Mouse (Mus musculus): ENCODE results near the gene Igf1r. TPM values are rescaled to one million over a fixed set of nuclear protein-coding genes. Genes with fewer than 3 reads are reported as not detected.

The Igf1r gene
- polyA plus RNA-seq, 1 experiment from 2014 or later: 19.7 TPM

DNA sequence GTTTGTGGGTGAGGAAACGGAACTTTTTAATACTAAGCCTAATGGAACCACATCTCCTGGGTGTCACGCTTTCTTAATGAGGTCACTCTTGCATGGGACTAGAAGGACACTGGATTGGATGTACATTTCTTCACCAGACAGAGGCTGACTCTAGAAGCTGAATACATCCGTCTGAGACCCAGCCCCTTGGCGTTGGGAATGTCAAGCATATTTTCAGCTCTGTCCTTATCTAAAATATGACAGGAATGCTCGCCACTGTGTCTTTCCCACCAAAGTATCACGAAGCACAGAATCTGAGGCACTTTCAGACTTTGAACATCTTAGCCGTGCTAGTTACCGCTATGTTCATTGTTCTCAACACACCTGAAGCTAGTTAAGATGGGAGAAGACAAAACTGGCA, 35.7 kb upstream of the Igf1r start:
- H3K4me3 ChIP-seq (ENCODE audit: low read depth, low read length): no peak overlapping the region
- WGBS: 33% methylated on average over 8 of the region's 8 CpGs
- no peaks in the 10 kb centered on the region for H3K27me3 ChIP-seq (ENCODE audit: insufficient read depth, low read length)
- H3K36me3 ChIP-seq (ENCODE audit: insufficient read depth): no peaks in the 10 kb centered on the region
- DNase-seq (peak; percentile 65), ATAC-seq (ENCODE audit: insufficient read depth) (peak; percentile 56)
- H3K4me1 ChIP-seq (ENCODE audit: insufficient read depth): peaks cover 4% of the 10 kb centered on the region; the same call in 1 of the 2 replicates
- no peak overlapping the region for H3K27ac ChIP-seq (ENCODE audit: low read depth)
- H3K9me3 ChIP-seq (ENCODE audit: low read depth, low read length): no peaks in the 10 kb centered on the region
- no peak for TF ChIP-seq CTCF (IDR thresholded peaks at IDR 0.05; ENCODE audit: low read depth)
- H3K4me2 ChIP-seq: no peak overlapping the region
- H3K9ac ChIP-seq: no peak overlapping the region

- Histone ChIP-seq H3K4me1 (ENCODE audit: insufficient read depth) (peaks cover 4% of the 10 kb centered on the region; the same call in 1 of the 2 replicates), H3K9me3 (ENCODE audit: low read depth, low read length) (no peaks in the 10 kb centered on the region), H3K27ac (ENCODE audit: low read depth) (no peak overlapping the region), H3K36me3 (ENCODE audit: insufficient read depth) (no peaks in the 10 kb centered on the region), H3K9ac (no peak overlapping the region), H3K4me3 (ENCODE audit: low read depth, low read length) (no peak overlapping the region), H3K4me2 (no peak overlapping the region), H3K27me3 (ENCODE audit: insufficient read depth, low read length) (no peaks in the 10 kb centered on the region)
- ATAC-seq (ENCODE audit: insufficient read depth) (no peak), DNase-seq (no peak)
- no peak for TF ChIP-seq CTCF (IDR thresholded peaks at IDR 0.05; ENCODE audit: low read depth)
- WGBS: 91% methylated on average over 2 of the region's 2 CpGs
Measured at GRCm38 (mm10) chr7:67917753-67918152, 34.9 kb upstream of the Igf1r start.

GRCm38 (mm10) chr7:67919467-67919866, 33.2 kb upstream of the Igf1r start:
- TF ChIP-seq CTCF (IDR thresholded peaks at IDR 0.05; ENCODE audit: low read depth): no peak
- WGBS: 59% methylated on average over 3 of the region's 3 CpGs

GRCm38 (mm10) chr7:67924215-67924614, 28.4 kb upstream of the Igf1r start:
- DNase-seq (peak; percentile 31), ATAC-seq (ENCODE audit: insufficient read depth) (peak; percentile 47; the same call in 1 of the 2 replicates)
- H3K4me2 ChIP-seq: no peak overlapping the region
- WGBS: 25% methylated on average over 2 of the region's 2 CpGs
- no peak for TF ChIP-seq CTCF (IDR thresholded peaks at IDR 0.05; ENCODE audit: low read depth)
- H3K4me1 ChIP-seq (ENCODE audit: insufficient read depth): peaks cover 4% of the 10 kb centered on the region
- H3K36me3 ChIP-seq (ENCODE audit: insufficient read depth): no peaks in the 10 kb centered on the region
- H3K27ac ChIP-seq (ENCODE audit: low read depth): no peak overlapping the region
- no peak overlapping the region for H3K9ac ChIP-seq
- no peaks in the 10 kb centered on the region for H3K9me3 ChIP-seq (ENCODE audit: low read depth, low read length)
- no peak overlapping the region for H3K4me3 ChIP-seq (ENCODE audit: low read depth, low read length)
- no peaks in the 10 kb centered on the region for H3K27me3 ChIP-seq (ENCODE audit: insufficient read depth, low read length)

More at GRCm38 (mm10) chr7:67919467-67919866, 33.2 kb upstream of the Igf1r start:
- Histone ChIP-seq H3K4me2 (no peak overlapping the region), H3K36me3 (ENCODE audit: insufficient read depth) (no peaks in the 10 kb centered on the region), H3K27me3 (ENCODE audit: insufficient read depth, low read length) (no peaks in the 10 kb centered on the region), H3K27ac (ENCODE audit: low read depth) (no peak overlapping the region), H3K9me3 (ENCODE audit: low read depth, low read length) (no peaks in the 10 kb centered on the region), H3K4me3 (ENCODE audit: low read depth, low read length) (no peak overlapping the region), H3K4me1 (ENCODE audit: insufficient read depth) (peaks cover 8% of the 10 kb centered on the region), H3K9ac (no peak overlapping the region)
- ATAC-seq (ENCODE audit: insufficient read depth) (no peak), DNase-seq (no peak)

GRCm38 (mm10) chr7:67930132-67930531, 22.5 kb upstream of the Igf1r start:
- Histone ChIP-seq H3K9ac (no peak overlapping the region), H3K4me2 (no peak overlapping the region), H3K27ac (ENCODE audit: low read depth) (no peak overlapping the region), H3K9me3 (ENCODE audit: low read depth, low read length) (no peaks in the 10 kb centered on the region), H3K27me3 (ENCODE audit: insufficient read depth, low read length) (no peaks in the 10 kb centered on the region), H3K4me3 (ENCODE audit: low read depth, low read length) (no peak overlapping the region), H3K4me1 (ENCODE audit: insufficient read depth) (no peaks in the 10 kb centered on the region), H3K36me3 (ENCODE audit: insufficient read depth) (no peaks in the 10 kb centered on the region)
- 80% methylated on average over 3 of the region's 3 CpGs for WGBS
- DNase-seq (no peak), ATAC-seq (ENCODE audit: insufficient read depth) (no peak)
- TF ChIP-seq CTCF (IDR thresholded peaks at IDR 0.05; ENCODE audit: low read depth): no peak

- Histone ChIP-seq H3K4me3 (ENCODE audit: low read depth, low read length) (no peak overlapping the region), H3K9ac (no peak overlapping the region), H3K4me2 (no peak overlapping the region), H3K36me3 (ENCODE audit: insufficient read depth) (no peaks in the 10 kb centered on the region), H3K4me1 (ENCODE audit: insufficient read depth) (no peaks in the 10 kb centered on the region), H3K27ac (ENCODE audit: low read depth) (no peak overlapping the region), H3K27me3 (ENCODE audit: insufficient read depth, low read length) (no peaks in the 10 kb centered on the region), H3K9me3 (ENCODE audit: low read depth, low read length) (no peaks in the 10 kb centered on the region)
- no peak for DNase-seq
- WGBS: 73% methylated on average over 7 of the region's 7 CpGs
- no peak for TF ChIP-seq CTCF (IDR thresholded peaks at IDR 0.05; ENCODE audit: low read depth)
- ATAC-seq (ENCODE audit: insufficient read depth): no peak
Measured at GRCm38 (mm10) chr7:67936801-67937200, 15.8 kb upstream of the Igf1r start.

GRCm38 (mm10) chr7:67943805-67944204, 8.8 kb upstream of the Igf1r start:
- no peaks in the 10 kb centered on the region for H3K9me3 ChIP-seq (ENCODE audit: low read depth, low read length)
- no peaks in the 10 kb centered on the region for H3K36me3 ChIP-seq (ENCODE audit: insufficient read depth)
- no peak overlapping the region for H3K4me2 ChIP-seq
- H3K27ac ChIP-seq (ENCODE audit: low read depth): no peak overlapping the region
- DNase-seq (no peak), ATAC-seq (ENCODE audit: insufficient read depth) (no peak)
- H3K27me3 ChIP-seq (ENCODE audit: insufficient read depth, low read length): no peaks in the 10 kb centered on the region
- no peak for TF ChIP-seq CTCF (IDR thresholded peaks at IDR 0.05; ENCODE audit: low read depth)
- WGBS: 59% methylated on average over 9 of the region's 9 CpGs
- no peak overlapping the region for H3K9ac ChIP-seq
- no peaks in the 10 kb centered on the region for H3K4me1 ChIP-seq (ENCODE audit: insufficient read depth)
- H3K4me3 ChIP-seq (ENCODE audit: low read depth, low read length): no peak overlapping the region

GRCm38 (mm10) chr7:67946901-67947300, 5.7 kb upstream of the Igf1r start:
- TF ChIP-seq CTCF (IDR thresholded peaks at IDR 0.05; ENCODE audit: low read depth): no peak
- no peak for DNase-seq
- ATAC-seq (ENCODE audit: insufficient read depth): no peak

More at GRCm38 (mm10) chr7:67946901-67947300, 5.7 kb upstream of the Igf1r start:
- no peaks in the 10 kb centered on the region for H3K36me3 ChIP-seq (ENCODE audit: insufficient read depth)
- H3K4me3 ChIP-seq (ENCODE audit: low read depth, low read length): no peak overlapping the region
- H3K27me3 ChIP-seq (ENCODE audit: insufficient read depth, low read length): no peaks in the 10 kb centered on the region
- H3K4me2 ChIP-seq: no peak overlapping the region
- H3K27ac ChIP-seq (ENCODE audit: low read depth): no peak overlapping the region
- no peak overlapping the region for H3K9ac ChIP-seq
- H3K9me3 ChIP-seq (ENCODE audit: low read depth, low read length): no peaks in the 10 kb centered on the region
- H3K4me1 ChIP-seq (ENCODE audit: insufficient read depth): no peaks in the 10 kb centered on the region
- WGBS: 77% methylated on average over 1 of the region's 1 CpGs
